Mouse (Mus musculus) neural tube, embryonic 12.5 days (tissue): Measurements from ENCODE around the gene Nfib. TPM values are rescaled to one million over a fixed set of nuclear protein-coding genes. Genes with fewer than 3 reads are reported as not detected.

Experiments used
- ATAC-seq: fragments of 200-750 bp; cut with Nextera tagmentation; 2 replicates; pipeline ENCODE4 v1.8.0; 2017; ENCODE audit warnings: low read depth, mild to moderate bottlenecking, moderate TSS enrichment, moderate library complexity; ENCODE audit not compliant: low FRiP score
- H3K27ac ChIP-seq: fragments of 300-500 bp; sonication (generic); 2 replicates; pipeline ENCODE4 v1.5.1; 2016
- H3K27me3 ChIP-seq: fragments of 300-500 bp; sonication (generic); replicated peaks from 2 replicates; pipeline ENCODE4 v1.6.1; 2016; ENCODE audit warnings: mild to moderate bottlenecking
- H3K36me3 ChIP-seq: fragments of 300-500 bp; sonication (generic); 2 replicates; pipeline ENCODE4 v1.6.1; 2016; ENCODE audit warnings: mild to moderate bottlenecking
- H3K4me1 ChIP-seq: fragments of 300-500 bp; sonication (generic); 2 replicates; pipeline ENCODE4 v1.6.1; 2016
- H3K4me2 ChIP-seq: fragments of 300-500 bp; sonication (generic); replicated peaks from 2 replicates; pipeline ENCODE4 v1.6.1; 2016; ENCODE audit warnings: mild to moderate bottlenecking
- H3K4me3 ChIP-seq: fragments of 300-500 bp; sonication (generic); 2 replicates; pipeline ENCODE4 v1.5.1; 2016
- H3K9ac ChIP-seq: fragments of 300-500 bp; sonication (generic); 2 replicates; pipeline ENCODE4 v1.6.1; 2016; ENCODE audit warnings: mild to moderate bottlenecking
- H3K9me3 ChIP-seq: fragments of 300-500 bp; sonication (generic); 2 replicates; pipeline ENCODE4 v1.6.1; 2016; ENCODE audit warnings: mild to moderate bottlenecking
- WGBS: fragments of 180-500 bp; shearing (Covaris S2); methylation state at CpG from one replicate; pipeline ENCODE4 v1.1.7; 2016; 5-methylcytosine and 5-hydroxymethylcytosine counted together
- polyA plus RNA-seq: library from polyadenylated mRNA; unstranded; fragments of >200 nt; fragmentation: Nextera tagmentation; extraction: Ambion mirVana; gene quantifications from 2 replicates; pipeline ENCODE4 v1.2.1, GENCODE M21; 2016

Gene Nfib
- polyA plus RNA-seq, 1 experiment from 2014 or later = 51.0 TPM

GRCm38 (mm10) chr4:82374560-82374959 is 331.0 kb downstream of the Nfib start:
- Histone ChIP-seq H3K36me3 (no peaks in the 10 kb centered on the region), H3K9ac (no peak overlapping the region)
- 79% methylated on average over 5 of the region's 5 CpGs for WGBS

GRCm38 (mm10) chr4:82372217-82372616 is 333.3 kb downstream of the Nfib start:
- no peak for ATAC-seq
- H3K9ac ChIP-seq = no peak overlapping the region
- no peaks in the 10 kb centered on the region for H3K36me3 ChIP-seq
- H3K4me3 ChIP-seq = no peak overlapping the region
- WGBS = 90% methylated on average over 4 of the region's 4 CpGs
- no peak overlapping the region for H3K27ac ChIP-seq
- no peaks in the 10 kb centered on the region for H3K4me1 ChIP-seq
- no peaks in the 10 kb centered on the region for H3K9me3 ChIP-seq
- no peaks in the 10 kb centered on the region for H3K27me3 ChIP-seq
- no peak overlapping the region for H3K4me2 ChIP-seq

More at GRCm38 (mm10) chr4:82374560-82374959, 331.0 kb downstream of the Nfib start:
- H3K27ac ChIP-seq = no peak overlapping the region
- no peaks in the 10 kb centered on the region for H3K27me3 ChIP-seq
- H3K4me2 ChIP-seq = no peak overlapping the region
- no peaks in the 10 kb centered on the region for H3K4me1 ChIP-seq
- ATAC-seq = no peak
- no peaks in the 10 kb centered on the region for H3K9me3 ChIP-seq
- H3K4me3 ChIP-seq = no peak overlapping the region

- H3K9ac ChIP-seq = no peak overlapping the region
- WGBS = 95% methylated on average over 4 of the region's 4 CpGs
- no peak overlapping the region for H3K27ac ChIP-seq
- no peaks in the 10 kb centered on the region for H3K36me3 ChIP-seq
- H3K4me2 ChIP-seq = no peak overlapping the region
- no peak for ATAC-seq
- H3K9me3 ChIP-seq = no peaks in the 10 kb centered on the region
- H3K4me1 ChIP-seq = no peaks in the 10 kb centered on the region
- H3K4me3 ChIP-seq = no peak overlapping the region
- H3K27me3 ChIP-seq = no peaks in the 10 kb centered on the region
Observed at GRCm38 (mm10) chr4:82371471-82371870, 334.1 kb downstream of the Nfib start.

GRCm38 (mm10) chr4:82369011-82369776 is 336.4 kb downstream of the Nfib start:
- H3K36me3 ChIP-seq = no peaks in the 10 kb centered on the region
- 96% methylated on average over 6 of the region's 6 CpGs for WGBS
- no peak overlapping the region for H3K9ac ChIP-seq
- H3K9me3 ChIP-seq = no peaks in the 10 kb centered on the region
- H3K4me1 ChIP-seq = no peaks in the 10 kb centered on the region
- no peak overlapping the region for H3K4me3 ChIP-seq
- ATAC-seq = no peak
- no peaks in the 10 kb centered on the region for H3K27me3 ChIP-seq
- no peak overlapping the region for H3K4me2 ChIP-seq
- H3K27ac ChIP-seq = no peak overlapping the region

- 80% methylated on average over 9 of the region's 9 CpGs for WGBS
- H3K36me3 ChIP-seq = no peaks in the 10 kb centered on the region
- no peaks in the 10 kb centered on the region for H3K4me1 ChIP-seq
- no peaks in the 10 kb centered on the region for H3K27me3 ChIP-seq
- ATAC-seq = no peak
- no peaks in the 10 kb centered on the region for H3K9me3 ChIP-seq
- H3K27ac ChIP-seq = no peak overlapping the region
- H3K4me2 ChIP-seq = no peak overlapping the region
- H3K4me3 ChIP-seq = no peak overlapping the region
- no peak overlapping the region for H3K9ac ChIP-seq
Observed at GRCm38 (mm10) chr4:82368091-82368775, 337.3 kb downstream of the Nfib start.

- ATAC-seq = no peak
- Histone ChIP-seq H3K4me2 (no peak overlapping the region), H3K4me1 (no peaks in the 10 kb centered on the region; the same call in 1 of the 2 replicates), H3K9ac (no peak overlapping the region), H3K4me3 (no peak overlapping the region), H3K36me3 (no peaks in the 10 kb centered on the region), H3K27ac (no peak overlapping the region), H3K9me3 (no peaks in the 10 kb centered on the region), H3K27me3 (no peaks in the 10 kb centered on the region)
- 91% methylated on average over 4 of the region's 4 CpGs for WGBS
Observed at GRCm38 (mm10) chr4:82364696-82365385, 340.7 kb downstream of the Nfib start.

- H3K9me3 ChIP-seq = no peaks in the 10 kb centered on the region
- H3K36me3 ChIP-seq = no peaks in the 10 kb centered on the region
- H3K4me1 ChIP-seq = no peaks in the 10 kb centered on the region; the same call in 1 of the 2 replicates
- WGBS = 73% methylated on average over 6 of the region's 6 CpGs
- ATAC-seq = no peak
- H3K27me3 ChIP-seq = no peaks in the 10 kb centered on the region
- H3K4me3 ChIP-seq = no peak overlapping the region
- no peak overlapping the region for H3K9ac ChIP-seq
- no peak overlapping the region for H3K4me2 ChIP-seq
- no peak overlapping the region for H3K27ac ChIP-seq
Observed at GRCm38 (mm10) chr4:82363951-82364350, 341.6 kb downstream of the Nfib start.

- no peak overlapping the region for H3K27ac ChIP-seq
- H3K9me3 ChIP-seq = no peaks in the 10 kb centered on the region
- H3K27me3 ChIP-seq = no peaks in the 10 kb centered on the region
- H3K9ac ChIP-seq = no peak overlapping the region
- H3K36me3 ChIP-seq = 0 out of 2 replicates have a peak, but pooled peaks cover 3% of the 10 kb centered on the region
- no peak for ATAC-seq
- H3K4me1 ChIP-seq = no peaks in the 10 kb centered on the region; the same call in 1 of the 2 replicates
- H3K4me2 ChIP-seq = no peak overlapping the region
- H3K4me3 ChIP-seq = no peak overlapping the region
- 72% methylated on average over 3 of the region's 3 CpGs for WGBS
Observed at GRCm38 (mm10) chr4:82362294-82362693, 343.3 kb downstream of the Nfib start.

GRCm38 (mm10) chr4:82360081-82360511 is 345.5 kb downstream of the Nfib start:
- ATAC-seq = no peak
- H3K4me1 ChIP-seq = no peaks in the 10 kb centered on the region; the same call in 1 of the 2 replicates
- WGBS = 75% methylated on average over 4 of the region's 4 CpGs
- H3K4me3 ChIP-seq = no peak overlapping the region
- no peak overlapping the region for H3K9ac ChIP-seq
- 0 out of 2 replicates have a peak, but pooled peaks cover 3% of the 10 kb centered on the region for H3K36me3 ChIP-seq
- no peaks in the 10 kb centered on the region for H3K27me3 ChIP-seq
- H3K4me2 ChIP-seq = no peak overlapping the region
- H3K27ac ChIP-seq = no peak overlapping the region
- H3K9me3 ChIP-seq = no peaks in the 10 kb centered on the region

GRCm38 (mm10) chr4:82359110-82359509 is 346.4 kb downstream of the Nfib start:
- Histone ChIP-seq H3K27me3 (no peaks in the 10 kb centered on the region), H3K36me3 (0 out of 2 replicates have a peak, but pooled peaks cover 3% of the 10 kb centered on the region), H3K27ac (no peak overlapping the region), H3K9me3 (no peaks in the 10 kb centered on the region), H3K4me2 (no peak overlapping the region), H3K4me3 (no peak overlapping the region), H3K9ac (no peak overlapping the region), H3K4me1 (no peaks in the 10 kb centered on the region; the same call in 1 of the 2 replicates)
- ATAC-seq = no peak
- 93% methylated on average over 3 of the region's 3 CpGs for WGBS

- Histone ChIP-seq H3K27ac (no peak overlapping the region), H3K4me3 (no peak overlapping the region), H3K9me3 (no peaks in the 10 kb centered on the region), H3K4me2 (no peak overlapping the region), H3K4me1 (peaks cover 15% of the 10 kb centered on the region), H3K36me3 (no peaks in the 10 kb centered on the region), H3K27me3 (no peaks in the 10 kb centered on the region), H3K9ac (no peak overlapping the region)
- 100% methylated on average over 1 of the region's 1 CpGs for WGBS
- ATAC-seq = no peak
Observed at GRCm38 (mm10) chr4:82349006-82349405, 356.5 kb downstream of the Nfib start.

GRCm38 (mm10) chr4:82344787-82345186 is 360.8 kb downstream of the Nfib start:
- no peak overlapping the region for H3K27ac ChIP-seq
- no peaks in the 10 kb centered on the region for H3K9me3 ChIP-seq
- no peak overlapping the region for H3K4me3 ChIP-seq
- peaks cover 19% of the 10 kb centered on the region for H3K4me1 ChIP-seq
- WGBS = 8% methylated on average over 4 of the region's 4 CpGs
- ATAC-seq = peak; percentile 87
- H3K27me3 ChIP-seq = no peaks in the 10 kb centered on the region
- peak overlapping the region; percentile 16; the same call in 1 of the 2 replicates for H3K4me2 ChIP-seq
- no peak overlapping the region for H3K9ac ChIP-seq
- no peaks in the 10 kb centered on the region for H3K36me3 ChIP-seq
